Mouse (Mus musculus): Measurements from ENCODE around the gene Rab11fip4. TPM values are rescaled to one million over a fixed set of nuclear protein-coding genes. Genes with fewer than 3 reads are reported as not detected.

Gene Rab11fip4
- polyA plus RNA-seq, 1 experiment from 2014 or later, result 9.1 TPM

DNA sequence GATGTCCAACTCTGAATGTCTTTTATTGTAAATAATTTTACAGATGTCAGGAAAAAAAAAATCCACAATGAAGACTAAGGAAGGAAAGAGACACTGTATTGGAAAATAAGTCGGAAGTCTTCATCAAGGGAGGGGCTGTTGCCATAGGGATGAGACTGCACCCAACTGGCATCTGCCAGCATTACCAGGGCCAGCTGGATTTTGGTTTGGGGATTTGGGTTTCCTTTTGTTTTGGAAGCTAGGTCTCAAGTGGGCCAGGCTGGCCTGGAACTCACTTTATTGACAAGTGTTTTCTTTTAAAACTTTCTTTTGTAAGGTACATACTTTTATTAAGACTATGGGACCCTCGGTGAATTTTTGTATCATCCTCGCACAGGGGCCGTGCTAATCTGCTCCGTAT, 47.7 kb downstream of the Rab11fip4 start:
- no peak overlapping the region for H3K4me2 ChIP-seq (ENCODE audit: low read length)
- H3K9me3 ChIP-seq (replicated peaks; ENCODE audit: low read length), result 0 out of 2 replicates have a peak, but pooled peaks cover 4% of the 10 kb centered on the region
- DNase-seq (ENCODE audit: low spot score) (no peak), ATAC-seq (replicated peaks; ENCODE audit: low FRiP score, low read depth) (no peak)
- H3K9ac ChIP-seq (ENCODE audit: low read depth, low read length), result no peak overlapping the region
- TF ChIP-seq CTCF (IDR thresholded peaks at IDR 0.05; ENCODE audit: low read depth), result no peak
- H3K36me3 ChIP-seq (ENCODE audit: insufficient read depth, low read length), result no peaks in the 10 kb centered on the region
- H3K4me3 ChIP-seq (replicated peaks; ENCODE audit: low read depth, low read length), result no peak overlapping the region
- H3K4me1 ChIP-seq (replicated peaks; ENCODE audit: insufficient read depth, low read length), result peaks cover 6% of the 10 kb centered on the region; the same call in 1 of the 2 replicates
- 88% methylated on average over 5 of the region's 5 CpGs for WGBS
- H3K27me3 ChIP-seq (ENCODE audit: insufficient read depth, low read length), result no peaks in the 10 kb centered on the region
- no peak overlapping the region for H3K27ac ChIP-seq

DNA sequence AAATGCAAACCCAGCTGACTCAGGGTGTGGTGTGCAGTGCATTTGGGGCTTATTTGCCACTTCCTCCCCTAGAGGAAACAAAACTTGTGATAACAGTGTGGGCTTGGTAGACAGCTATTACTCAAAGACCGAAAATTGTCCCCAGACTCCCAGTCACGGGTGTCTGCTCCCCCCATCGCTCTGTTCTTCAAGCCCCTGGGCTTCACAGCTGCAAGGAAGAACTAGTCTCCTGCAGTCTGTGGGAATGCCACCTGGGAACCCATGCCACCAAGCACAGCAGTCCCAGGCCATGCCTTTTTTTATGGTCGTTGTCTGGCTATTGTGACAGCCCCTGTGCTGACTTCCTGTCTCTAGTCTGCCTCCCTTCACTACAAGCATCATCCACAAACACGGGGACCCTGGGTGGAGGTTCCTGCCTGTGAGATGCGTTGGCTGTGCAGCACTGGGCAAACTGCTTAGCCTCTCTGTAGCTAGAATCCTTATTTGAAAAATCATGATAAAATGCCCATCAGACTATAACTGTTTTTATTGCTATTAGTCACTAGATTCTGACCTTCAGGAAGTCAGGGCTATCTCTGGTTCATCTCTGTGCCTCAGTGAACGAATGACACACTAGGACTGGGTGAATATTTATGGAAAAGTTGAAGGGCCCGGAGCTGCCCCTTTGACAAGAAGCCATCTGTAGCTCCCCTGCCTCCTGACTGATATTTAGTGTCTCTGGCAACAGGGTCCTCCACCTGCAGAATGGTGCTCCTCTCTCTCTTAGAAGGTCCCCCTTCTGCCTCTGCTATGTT, 50.1 kb downstream of the Rab11fip4 start:
- Histone ChIP-seq H3K4me1 (replicated peaks; ENCODE audit: insufficient read depth, low read length) (peaks cover 19% of the 10 kb centered on the region), H3K9me3 (replicated peaks; ENCODE audit: low read length) (no peaks in the 10 kb centered on the region), H3K4me3 (replicated peaks; ENCODE audit: low read depth, low read length) (no peak overlapping the region), H3K36me3 (ENCODE audit: insufficient read depth, low read length) (no peaks in the 10 kb centered on the region), H3K27ac (no peak overlapping the region), H3K4me2 (ENCODE audit: low read length) (no peak overlapping the region), H3K9ac (ENCODE audit: low read depth, low read length) (no peak overlapping the region), H3K27me3 (ENCODE audit: insufficient read depth, low read length) (no peaks in the 10 kb centered on the region)
- no peak for TF ChIP-seq CTCF (IDR thresholded peaks at IDR 0.05; ENCODE audit: low read depth)
- no peak for DNase-seq (ENCODE audit: low spot score)
- WGBS, result 39% methylated on average over 8 of the region's 8 CpGs
- ATAC-seq (replicated peaks; ENCODE audit: low FRiP score, low read depth), result no peak

DNA sequence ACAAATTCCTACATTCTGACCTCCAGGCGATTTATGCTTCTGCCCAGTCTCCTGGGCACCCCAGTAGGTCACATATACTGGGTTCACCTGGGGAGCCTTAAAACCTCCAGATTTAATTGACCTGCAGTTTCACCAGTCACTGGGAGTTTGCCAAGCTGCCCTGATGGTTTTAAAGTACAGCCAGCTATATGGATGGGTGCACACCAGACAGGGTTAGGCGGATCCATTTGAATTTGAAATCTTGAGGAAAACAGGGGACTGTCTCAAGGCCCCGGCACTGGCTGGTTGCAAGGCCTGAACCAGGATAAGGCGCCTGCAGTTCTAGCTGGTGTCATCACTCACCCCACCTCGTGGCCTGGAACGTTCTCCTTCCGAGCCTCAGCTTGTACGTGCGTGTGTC, 52.7 kb downstream of the Rab11fip4 start:
- TF ChIP-seq CTCF (IDR thresholded peaks at IDR 0.05; ENCODE audit: low read depth), result no peak
- ATAC-seq (replicated peaks; ENCODE audit: low FRiP score, low read depth), result peak; percentile 27; the same call in 1 of the 2 replicates

DNA sequence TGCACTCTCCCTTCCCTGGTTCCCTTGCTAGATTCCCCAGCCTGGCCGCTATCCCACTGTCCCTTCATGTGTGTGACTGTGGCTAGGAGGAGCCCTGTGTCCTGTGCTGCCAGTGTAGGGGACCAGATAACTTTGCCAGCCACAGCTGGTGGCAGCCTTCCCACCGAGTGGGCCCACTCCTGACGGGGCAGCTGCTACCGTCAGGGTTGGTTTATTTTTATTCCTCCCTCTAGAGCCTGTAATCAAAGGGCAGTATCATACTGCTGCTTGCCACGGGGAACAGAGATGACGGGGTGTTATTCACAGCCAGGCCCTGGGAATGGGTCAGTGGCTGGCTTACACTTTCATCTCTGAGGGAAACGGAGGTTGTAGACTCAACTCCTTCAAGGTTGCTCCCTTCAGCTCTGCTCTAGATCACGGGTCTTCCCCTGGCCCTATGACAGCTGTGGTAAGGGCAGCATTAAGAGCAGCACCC, 53.7 kb downstream of the Rab11fip4 start:
- ATAC-seq (replicated peaks; ENCODE audit: low FRiP score, low read depth) (no peak), DNase-seq (ENCODE audit: low spot score) (no peak)
- Histone ChIP-seq H3K36me3 (ENCODE audit: insufficient read depth, low read length) (no peaks in the 10 kb centered on the region), H3K27ac (peak overlapping the region; percentile 77), H3K4me1 (replicated peaks; ENCODE audit: insufficient read depth, low read length) (peaks cover 37% of the 10 kb centered on the region), H3K27me3 (ENCODE audit: insufficient read depth, low read length) (no peaks in the 10 kb centered on the region), H3K9me3 (replicated peaks; ENCODE audit: low read length) (no peaks in the 10 kb centered on the region), H3K4me3 (replicated peaks; ENCODE audit: low read depth, low read length) (no peak overlapping the region), H3K4me2 (ENCODE audit: low read length) (no peak overlapping the region), H3K9ac (ENCODE audit: low read depth, low read length) (no peak overlapping the region)
- 21% methylated on average over 8 of the region's 8 CpGs for WGBS
- TF ChIP-seq CTCF (IDR thresholded peaks at IDR 0.05; ENCODE audit: low read depth), result no peak

More for the DNA sequence above, 52.7 kb downstream of the Rab11fip4 start:
- no peak overlapping the region for H3K4me3 ChIP-seq (replicated peaks; ENCODE audit: low read depth, low read length)
- H3K27ac ChIP-seq, result peak overlapping the region; percentile 77
- 29% methylated on average over 9 of the region's 9 CpGs for WGBS
- peaks cover 34% of the 10 kb centered on the region for H3K4me1 ChIP-seq (replicated peaks; ENCODE audit: insufficient read depth, low read length)
- H3K9ac ChIP-seq (ENCODE audit: low read depth, low read length), result no peak overlapping the region
- peak; percentile 54 for DNase-seq (ENCODE audit: low spot score)
- H3K9me3 ChIP-seq (replicated peaks; ENCODE audit: low read length), result no peaks in the 10 kb centered on the region
- H3K4me2 ChIP-seq (ENCODE audit: low read length), result no peak overlapping the region
- H3K27me3 ChIP-seq (ENCODE audit: insufficient read depth, low read length), result no peaks in the 10 kb centered on the region
- H3K36me3 ChIP-seq (ENCODE audit: insufficient read depth, low read length), result no peaks in the 10 kb centered on the region

DNA sequence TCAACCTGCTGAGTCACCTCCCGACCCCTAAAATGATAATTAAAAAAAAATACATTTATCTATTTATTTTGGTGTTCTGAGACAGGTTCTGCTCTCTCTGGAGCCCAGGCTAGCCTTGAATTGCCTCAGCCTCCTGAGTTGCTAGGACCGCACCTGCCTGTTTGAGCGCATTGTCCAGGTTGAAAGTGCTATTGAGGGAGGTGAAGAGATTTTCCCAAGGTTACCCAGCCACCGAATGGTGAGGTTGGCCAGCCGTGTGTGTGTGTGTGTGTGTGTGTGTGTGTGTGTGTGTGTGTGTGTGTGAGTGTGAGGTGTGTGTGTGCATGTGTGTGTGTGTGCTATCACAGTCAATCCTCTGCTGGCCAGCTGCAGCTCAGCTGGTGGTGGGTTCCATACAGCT, 55.0 kb downstream of the Rab11fip4 start:
- no peak for TF ChIP-seq CTCF (IDR thresholded peaks at IDR 0.05; ENCODE audit: low read depth)
- WGBS, result 66% methylated on average over 5 of the region's 5 CpGs
- Histone ChIP-seq H3K4me1 (replicated peaks; ENCODE audit: insufficient read depth, low read length) (peaks cover 37% of the 10 kb centered on the region), H3K27ac (peak overlapping the region; percentile 82), H3K27me3 (ENCODE audit: insufficient read depth, low read length) (no peaks in the 10 kb centered on the region), H3K9me3 (replicated peaks; ENCODE audit: low read length) (no peaks in the 10 kb centered on the region), H3K4me3 (replicated peaks; ENCODE audit: low read depth, low read length) (no peak overlapping the region), H3K9ac (ENCODE audit: low read depth, low read length) (no peak overlapping the region), H3K4me2 (ENCODE audit: low read length) (no peak overlapping the region), H3K36me3 (ENCODE audit: insufficient read depth, low read length) (no peaks in the 10 kb centered on the region)
- DNase-seq (ENCODE audit: low spot score), result no peak
- no peak for ATAC-seq (replicated peaks; ENCODE audit: low FRiP score, low read depth)

DNA sequence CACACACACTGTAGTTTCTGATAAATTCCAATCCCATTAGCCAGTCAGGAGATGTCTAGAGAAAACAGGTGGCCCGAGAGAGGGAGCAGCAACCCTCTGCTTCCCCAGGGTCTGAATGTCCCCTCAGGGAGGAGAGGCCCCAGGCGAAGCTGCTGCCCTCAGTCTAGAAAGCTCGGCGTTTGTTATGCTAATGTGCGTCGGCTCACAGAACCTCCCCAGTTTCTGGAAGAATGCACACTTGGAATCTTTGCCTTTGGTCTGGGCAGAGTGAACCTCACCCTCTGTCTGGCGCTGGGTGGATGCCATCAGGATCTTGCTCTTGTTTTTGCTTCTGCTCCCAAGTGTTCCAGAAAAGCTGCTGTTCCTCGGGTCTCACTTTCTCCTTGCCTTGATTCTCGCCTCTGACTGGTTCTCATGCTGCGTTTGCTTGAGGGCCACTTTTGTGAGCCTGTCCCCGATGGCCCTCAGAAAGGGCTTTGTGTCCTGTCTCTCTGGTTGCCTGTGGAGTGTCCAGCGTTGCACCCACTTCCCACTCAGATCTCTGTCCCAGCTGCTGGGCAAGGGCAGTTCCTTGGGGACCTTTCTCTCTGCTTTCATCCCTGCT, 55.6 kb downstream of the Rab11fip4 start:
- Histone ChIP-seq H3K4me1 (replicated peaks; ENCODE audit: insufficient read depth, low read length) (peaks cover 37% of the 10 kb centered on the region), H3K36me3 (ENCODE audit: insufficient read depth, low read length) (no peaks in the 10 kb centered on the region), H3K27ac (peak overlapping the region; percentile 82), H3K4me2 (ENCODE audit: low read length) (no peak overlapping the region), H3K27me3 (ENCODE audit: insufficient read depth, low read length) (no peaks in the 10 kb centered on the region), H3K4me3 (replicated peaks; ENCODE audit: low read depth, low read length) (no peak overlapping the region), H3K9me3 (replicated peaks; ENCODE audit: low read length) (no peaks in the 10 kb centered on the region), H3K9ac (ENCODE audit: low read depth, low read length) (no peak overlapping the region)
- DNase-seq (ENCODE audit: low spot score), result peak; percentile 68
- ATAC-seq (replicated peaks; ENCODE audit: low FRiP score, low read depth), result peak; percentile 56; the same call in 1 of the 2 replicates
- peak; percentile 10; the same call in 1 of the 2 replicates for TF ChIP-seq CTCF (IDR thresholded peaks at IDR 0.05; ENCODE audit: low read depth)
- 18% methylated on average over 12 of the region's 12 CpGs for WGBS

Data from kidney, postnatal 0 days (tissue).